Mouse (Mus musculus) thymus, postnatal 14 days (tissue): Measurements from ENCODE around the gene Calhm1.
"Not testable (repeated sequence)": the region's sequence is repeated elsewhere in the genome, so short reads cannot be mapped to it uniquely, and the experiment has no call there.

Experiments used
- DNase-seq: peaks from one replicate; pipeline ENCODE4 v3.0.0; 2021

Gene Calhm1

GRCm38 (mm10) chr19:47151332-47152061 lies 7.4 kb upstream of the Calhm1 start:
- no peak for DNase-seq

- DNase-seq = no peak
Measured at GRCm38 (mm10) chr19:47149854-47150253, 5.8 kb upstream of the Calhm1 start.

- no peak for DNase-seq
Measured at GRCm38 (mm10) chr19:47148267-47148847, 4.3 kb upstream of the Calhm1 start.

GRCm38 (mm10) chr19:47142438-47142837 lies 1.6 kb downstream of the Calhm1 start:
- no peak for DNase-seq

- DNase-seq = not testable (repeated sequence)
Measured at GRCm38 (mm10) chr19:47139611-47140010, 4.4 kb downstream of the Calhm1 start.

GRCm38 (mm10) chr19:47137771-47138421 lies 6.2 kb downstream of the Calhm1 start, which contains the start of gene Calhm2:
Calhm2 (minus strand) TSS chr19:47138294.
- peak; percentile 64 for DNase-seq

GRCm38 (mm10) chr19:47137051-47137581 lies 6.9 kb downstream of the Calhm1 start:
- peak; percentile 33 for DNase-seq

- no peak for DNase-seq
Measured at GRCm38 (mm10) chr19:47136170-47136569, 7.9 kb downstream of the Calhm1 start.

- DNase-seq = no peak
Measured at GRCm38 (mm10) chr19:47135568-47135967, 8.5 kb downstream of the Calhm1 start.

GRCm38 (mm10) chr19:47133161-47133560 lies 10.9 kb downstream of the Calhm1 start:
- DNase-seq = no peak

GRCm38 (mm10) chr19:47130551-47131125 lies 13.4 kb downstream of the Calhm1 start:
- no peak for DNase-seq

- no peak for DNase-seq
Measured at GRCm38 (mm10) chr19:47128835-47129234, 15.2 kb downstream of the Calhm1 start.

- no peak for DNase-seq
Measured at GRCm38 (mm10) chr19:47128164-47128563, 15.9 kb downstream of the Calhm1 start.

- peak; percentile 54 for DNase-seq
Measured at GRCm38 (mm10) chr19:47122802-47123201, 21.3 kb downstream of the Calhm1 start.

GRCm38 (mm10) chr19:47121054-47121453 lies 23.0 kb downstream of the Calhm1 start:
- peak; percentile 21 for DNase-seq

GRCm38 (mm10) chr19:47118634-47119033 lies 25.4 kb downstream of the Calhm1 start:
- no peak for DNase-seq

- no peak for DNase-seq
Measured at GRCm38 (mm10) chr19:47104641-47105271, 39.3 kb downstream of the Calhm1 start.

GRCm38 (mm10) chr19:47101080-47101479 lies 43.0 kb downstream of the Calhm1 start:
- DNase-seq = no peak
